Mouse (Mus musculus) kidney, postnatal 4 days (tissue): ENCODE data around the gene Vmn1r206.
"Not testable (repeated sequence)": the region's sequence is repeated elsewhere in the genome, so short reads cannot be mapped to it uniquely, and the experiment has no call there.

Source experiments
- DNase-seq, 2 experiments: peaks; one replicate each; pipeline ENCODE4 v3.0.0; 2021; ENCODE audit warnings: mixed read lengths in 2 of 2

Gene Vmn1r206

GRCm38 (mm10) chr13:22624151-22624550 lies at the start of gene Vmn1r206:
Gene Vmn1r206, minus strand, starts transcription at chr13:22624251.
- DNase-seq = not testable (repeated sequence)

- no peak for DNase-seq
These were observed 31.2 kb downstream of the Vmn1r206 start, which contains the start of gene Vmn1r205 for GRCm38 (mm10) chr13:22592900-22593299. Gene Vmn1r205, minus strand, starts transcription at chr13:22593000.

GRCm38 (mm10) chr13:22583336-22583735 lies 40.7 kb downstream of the Vmn1r206 start:
- not testable (repeated sequence) for DNase-seq

- DNase-seq = not testable (repeated sequence)
These were observed 49.1 kb downstream of the Vmn1r206 start for GRCm38 (mm10) chr13:22574911-22575310.
